Mouse (Mus musculus) embryonic facial prominence, embryonic 12.5 days (tissue): ENCODE data around the gene Tes. TPM values are rescaled to one million over a fixed set of nuclear protein-coding genes. Genes with fewer than 3 reads are reported as not detected.

Experiments used
- ATAC-seq: fragments of 200-750 bp; cut with Nextera tagmentation; 2 replicates; pipeline ENCODE4 v1.8.0; 2017; ENCODE audit not compliant: insufficient number of reproducible peaks, insufficient read depth, low FRiP score, low TSS enrichment
- H3K27ac ChIP-seq: fragments of 300-500 bp; sonication (generic); 2 replicates; pipeline ENCODE4 v1.5.1; 2016; ENCODE audit warnings: mild to moderate bottlenecking
- H3K27me3 ChIP-seq: fragments of 300-500 bp; sonication (generic); 2 replicates; pipeline ENCODE4 v1.6.1; 2016; ENCODE audit warnings: mild to moderate bottlenecking, moderate library complexity
- H3K36me3 ChIP-seq: fragments of 300-500 bp; sonication (generic); 2 replicates; pipeline ENCODE4 v1.6.1; 2016; ENCODE audit warnings: mild to moderate bottlenecking
- H3K4me1 ChIP-seq: fragments of 300-500 bp; sonication (generic); 2 replicates; pipeline ENCODE4 v1.6.1; 2016
- H3K4me2 ChIP-seq: fragments of 300-500 bp; sonication (generic); replicated peaks from 2 replicates; pipeline ENCODE4 v1.6.1; 2016; ENCODE audit warnings: mild to moderate bottlenecking, moderate library complexity
- H3K4me3 ChIP-seq: fragments of 300-500 bp; sonication (generic); 2 replicates; pipeline ENCODE4 v1.5.1; 2016; ENCODE audit warnings: mild to moderate bottlenecking
- H3K9ac ChIP-seq: fragments of 300-500 bp; sonication (generic); 2 replicates; pipeline ENCODE4 v1.6.1; 2016; ENCODE audit warnings: mild to moderate bottlenecking, moderate library complexity
- H3K9me3 ChIP-seq: fragments of 300-500 bp; sonication (generic); 2 replicates; pipeline ENCODE4 v1.6.1; 2016; ENCODE audit warnings: mild to moderate bottlenecking, moderate library complexity
- WGBS: fragments of 180-500 bp; shearing (Covaris S2); methylation state at CpG from one replicate; pipeline ENCODE4 v1.1.7; 2016; 5-methylcytosine and 5-hydroxymethylcytosine counted together
- polyA plus RNA-seq: library from polyadenylated mRNA; unstranded; fragments of >200 nt; fragmentation: Nextera tagmentation; extraction: Ambion mirVana; gene quantifications from 2 replicates; pipeline ENCODE4 v1.2.1, GENCODE M21; 2016

Tes gene
- polyA plus RNA-seq, 1 experiment from 2014 or later: 111 TPM

GRCm38 (mm10) chr6:17112990-17113389 is 48.0 kb downstream of the Tes start:
- Histone ChIP-seq H3K4me1 (no peaks in the 10 kb centered on the region), H3K9ac (no peak overlapping the region), H3K27ac (no peak overlapping the region), H3K9me3 (no peaks in the 10 kb centered on the region), H3K36me3 (no peaks in the 10 kb centered on the region), H3K4me2 (no peak overlapping the region), H3K4me3 (no peak overlapping the region), H3K27me3 (no peaks in the 10 kb centered on the region)
- 75% methylated on average over 2 of the region's 2 CpGs for WGBS
- ATAC-seq: no peak

- no peak overlapping the region for H3K4me3 ChIP-seq
- no peaks in the 10 kb centered on the region for H3K36me3 ChIP-seq
- H3K4me2 ChIP-seq: no peak overlapping the region
- H3K27me3 ChIP-seq: no peaks in the 10 kb centered on the region
- WGBS: 81% methylated on average over 5 of the region's 5 CpGs
- no peak for ATAC-seq
- H3K9ac ChIP-seq: no peak overlapping the region
- H3K27ac ChIP-seq: no peak overlapping the region
- H3K4me1 ChIP-seq: no peaks in the 10 kb centered on the region
- H3K9me3 ChIP-seq: no peaks in the 10 kb centered on the region
Measured at GRCm38 (mm10) chr6:17114588-17114987, 49.6 kb downstream of the Tes start.

GRCm38 (mm10) chr6:17115046-17115790 is 50.3 kb downstream of the Tes start:
- Histone ChIP-seq H3K4me3 (no peak overlapping the region), H3K27ac (no peak overlapping the region), H3K4me1 (no peaks in the 10 kb centered on the region), H3K27me3 (no peaks in the 10 kb centered on the region), H3K4me2 (no peak overlapping the region), H3K9ac (no peak overlapping the region), H3K36me3 (no peaks in the 10 kb centered on the region), H3K9me3 (no peaks in the 10 kb centered on the region)
- WGBS: 76% methylated on average over 2 of the region's 2 CpGs
- no peak for ATAC-seq

GRCm38 (mm10) chr6:17119521-17120232 is 54.7 kb downstream of the Tes start:
- Histone ChIP-seq H3K36me3 (no peaks in the 10 kb centered on the region), H3K4me1 (no peaks in the 10 kb centered on the region), H3K27me3 (no peaks in the 10 kb centered on the region), H3K9me3 (no peaks in the 10 kb centered on the region), H3K9ac (no peak overlapping the region), H3K4me2 (no peak overlapping the region), H3K27ac (no peak overlapping the region), H3K4me3 (no peak overlapping the region)
- ATAC-seq: no peak
- 83% methylated on average over 7 of the region's 7 CpGs for WGBS

- no peak overlapping the region for H3K4me3 ChIP-seq
- WGBS: 70% methylated on average over 2 of the region's 2 CpGs
- no peak for ATAC-seq
- H3K36me3 ChIP-seq: no peaks in the 10 kb centered on the region
- no peaks in the 10 kb centered on the region for H3K9me3 ChIP-seq
- no peaks in the 10 kb centered on the region for H3K27me3 ChIP-seq
- H3K4me1 ChIP-seq: no peaks in the 10 kb centered on the region
- no peak overlapping the region for H3K4me2 ChIP-seq
- H3K9ac ChIP-seq: no peak overlapping the region
- no peak overlapping the region for H3K27ac ChIP-seq
Measured at GRCm38 (mm10) chr6:17140021-17140420, 75.1 kb downstream of the Tes start.

GRCm38 (mm10) chr6:17142577-17143359 is 77.8 kb downstream of the Tes start:
- H3K4me2 ChIP-seq: no peak overlapping the region
- no peak for ATAC-seq
- no peak overlapping the region for H3K4me3 ChIP-seq
- H3K27ac ChIP-seq: no peak overlapping the region
- no peaks in the 10 kb centered on the region for H3K4me1 ChIP-seq
- H3K9me3 ChIP-seq: no peaks in the 10 kb centered on the region
- H3K27me3 ChIP-seq: no peaks in the 10 kb centered on the region
- WGBS: 27% methylated on average over 4 of the region's 4 CpGs
- no peak overlapping the region for H3K9ac ChIP-seq
- H3K36me3 ChIP-seq: no peaks in the 10 kb centered on the region

GRCm38 (mm10) chr6:17151071-17151715 is 86.2 kb downstream of the Tes start:
- no peaks in the 10 kb centered on the region for H3K27me3 ChIP-seq
- H3K9ac ChIP-seq: no peak overlapping the region
- no peak overlapping the region for H3K27ac ChIP-seq
- no peaks in the 10 kb centered on the region for H3K9me3 ChIP-seq
- WGBS: 90% methylated on average over 4 of the region's 4 CpGs
- H3K4me3 ChIP-seq: no peak overlapping the region
- no peak overlapping the region for H3K4me2 ChIP-seq
- no peaks in the 10 kb centered on the region for H3K36me3 ChIP-seq
- H3K4me1 ChIP-seq: no peaks in the 10 kb centered on the region
- ATAC-seq: no peak

GRCm38 (mm10) chr6:17152551-17152950 is 87.6 kb downstream of the Tes start:
- H3K4me2 ChIP-seq: no peak overlapping the region
- ATAC-seq: no peak
- H3K9me3 ChIP-seq: no peaks in the 10 kb centered on the region
- WGBS: 65% methylated on average over 3 of the region's 3 CpGs
- H3K36me3 ChIP-seq: no peaks in the 10 kb centered on the region
- no peak overlapping the region for H3K27ac ChIP-seq
- H3K9ac ChIP-seq: no peak overlapping the region
- no peaks in the 10 kb centered on the region for H3K4me1 ChIP-seq
- H3K27me3 ChIP-seq: no peaks in the 10 kb centered on the region
- no peak overlapping the region for H3K4me3 ChIP-seq

Other genes with a start within 250 kb of the Tes start
- 0.80 and 1.2 TPM in 2 replicates for gene Tfec, start 166.7 kb upstream of the Tes start, polyA plus RNA-seq
- gene Cav2, start 216.0 kb downstream of the Tes start, polyA plus RNA-seq: 9.3 TPM in 2 replicates
- 28.6 and 28.8 TPM in 2 replicates for gene Cav1, start 241.2 kb downstream of the Tes start, polyA plus RNA-seq